Mouse (Mus musculus): ENCODE data around the gene Wfdc11.

DNA sequence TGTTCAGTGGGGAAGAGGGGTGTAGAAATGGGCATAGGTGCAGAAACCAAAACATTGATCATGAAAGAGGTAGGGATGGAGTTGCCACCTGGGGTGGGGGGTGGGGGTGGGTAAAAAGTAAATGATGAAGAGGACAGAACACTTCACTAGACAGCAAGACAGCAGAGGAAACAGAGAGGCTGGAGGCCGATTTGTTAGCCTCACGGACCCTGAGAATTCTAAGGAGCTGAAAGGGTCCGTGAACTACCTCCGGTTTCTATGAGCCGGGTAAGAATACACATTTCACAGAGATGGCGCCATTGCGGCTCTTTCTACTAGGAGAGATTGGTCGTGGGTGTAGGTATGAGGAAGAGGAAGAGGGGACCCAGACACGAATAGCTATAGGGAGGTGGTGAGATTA, 17.4 kb downstream of the Wfdc11 start, which contains the start of gene Wfdc9:
- TF ChIP-seq CTCF (conservative IDR thresholded peaks at IDR 0.05; ENCODE audit: low read length) (no peak), NANOG (IDR thresholded peaks at IDR 0.05; ENCODE audit: borderline replicate concordance, low read length) (no peak), POU5F1 (IDR thresholded peaks at IDR 0.05; ENCODE audit: borderline replicate concordance, low read length) (no peak)

All from E14TG2a.4 (cell line).